Mouse (Mus musculus) stomach, postnatal 0 days (tissue): Measurements from ENCODE around the gene Zswim3. TPM values are rescaled to one million over a fixed set of nuclear protein-coding genes. Genes with fewer than 3 reads are reported as not detected.

ENCODE experiments used
- ATAC-seq: fragments of 200-750 bp; cut with Nextera tagmentation; 2 replicates; pipeline ENCODE4 v1.8.0; 2017; ENCODE audit not compliant: low FRiP score, low TSS enrichment
- DNase-seq: peaks from one replicate; pipeline ENCODE4 v3.0.0-alpha.2; 2016; ENCODE audit warnings: low spot score
- H3K27ac ChIP-seq: fragments of 300-500 bp; sonication (generic); replicated peaks from 2 replicates; pipeline ENCODE4 v1.5.1; 2014; ENCODE audit warnings: mild to moderate bottlenecking, control low read depth
- H3K27me3 ChIP-seq: fragments of 300-500 bp; sonication (generic); 2 replicates; pipeline ENCODE4 v1.6.1; 2014; ENCODE audit warnings: low read length; ENCODE audit not compliant: control insufficient read depth, insufficient read depth
- H3K36me3 ChIP-seq: fragments of 300-500 bp; sonication (generic); 2 replicates; pipeline ENCODE4 v1.6.1; 2014; ENCODE audit warnings: low read length, mixed read lengths; ENCODE audit not compliant: control insufficient read depth, insufficient read depth
- H3K4me1 ChIP-seq: fragments of 300-500 bp; sonication (generic); replicated peaks from 2 replicates; pipeline ENCODE4 v1.6.1; 2014; ENCODE audit warnings: antibody characterized with exemption; ENCODE audit not compliant: control insufficient read depth, insufficient read depth
- H3K4me2 ChIP-seq: fragments of 300-500 bp; sonication (generic); replicated peaks from 2 replicates; pipeline ENCODE4 v1.6.1; 2014; ENCODE audit warnings: low read depth, mild to moderate bottlenecking, control low read depth, moderate library complexity
- H3K4me3 ChIP-seq: fragments of 300-500 bp; sonication (generic); 2 replicates; pipeline ENCODE4 v1.5.1; 2014; ENCODE audit warnings: low read depth, low read length, control low read depth
- H3K9ac ChIP-seq: fragments of 300-500 bp; sonication (generic); 2 replicates; pipeline ENCODE4 v1.6.1; 2014; ENCODE audit warnings: mild to moderate bottlenecking, low read length, control low read depth, mixed read lengths
- H3K9me3 ChIP-seq: fragments of 300-500 bp; sonication (generic); 2 replicates; pipeline ENCODE4 v1.6.1; 2016; ENCODE audit warnings: low read length; ENCODE audit not compliant: control insufficient read depth
- CTCF ChIP-seq: IDR thresholded peaks from 2 replicates; pipeline ENCODE4 v1.5.1; 2016; ENCODE audit warnings: antibody characterized with exemption, low read depth, mild to moderate bottlenecking, moderate library complexity
- EP300 ChIP-seq: optimal IDR thresholded peaks from 2 replicates; pipeline ENCODE3; 2016; ENCODE audit warnings: antibody characterized with exemption
- WGBS: fragments of 180-500 bp; shearing (Covaris S2); extraction: QIAGEN DNeasy Blood & Tissue Kit; methylation state at CpG from one replicate; pipeline ENCODE4 v1.1.7; 2014; 5-methylcytosine and 5-hydroxymethylcytosine counted together
- polyA plus RNA-seq: library from polyadenylated mRNA; unstranded; fragments of >200 nt; fragmentation: Nextera tagmentation; extraction: Ambion mirVana; gene quantifications from 2 replicates; pipeline ENCODE4 v1.2.1, GENCODE M21; 2015

Zswim3 gene
- polyA plus RNA-seq, result 3.8 and 4.4 TPM in 2 replicates

- peak within 1 kb of the TSS; percentile 73 for H3K4me3 ChIP-seq
- H3K9ac ChIP-seq, result peak within 1 kb of the TSS; percentile 82
- no peaks in the 10 kb centered on the region for H3K27me3 ChIP-seq
- peak within 1 kb of the TSS; percentile 88 for H3K4me2 ChIP-seq
- DNase-seq, result peak; percentile 97
- ATAC-seq, result peak; percentile 96
- H3K4me1 ChIP-seq, result peaks cover 3% of the 10 kb centered on the region; the same call in 1 of the 2 replicates
- under 1% methylated on average over 47 of the region's 47 CpGs for WGBS
- TF ChIP-seq EP300, result peak; percentile 86
- peak; percentile 19; the same call in 1 of the 2 replicates for TF ChIP-seq CTCF
- peak within 1 kb of the TSS; percentile 88 for H3K27ac ChIP-seq
- no peaks in the 10 kb centered on the region for H3K36me3 ChIP-seq
- H3K9me3 ChIP-seq, result no peaks in the 10 kb centered on the region
These were observed at the start of gene Zswim3, which contains the start of gene Acot8 for GRCm38 (mm10) chr2:164804533-164805331. Zswim3 (plus strand) TSS chr2:164805098. Acot8 (minus strand) TSS chr2:164804882.

- peaks cover 49% of the 10 kb centered on the region for H3K36me3 ChIP-seq
- no peaks in the 10 kb centered on the region for H3K27me3 ChIP-seq
- H3K9ac ChIP-seq, result no peak overlapping the region
- no peak overlapping the region for H3K4me3 ChIP-seq
- ATAC-seq, result no peak
- H3K4me2 ChIP-seq, result no peak overlapping the region
- H3K4me1 ChIP-seq, result no peaks in the 10 kb centered on the region
- DNase-seq, result no peak
- 96% methylated on average over 11 of the region's 11 CpGs for WGBS
- no peaks in the 10 kb centered on the region for H3K9me3 ChIP-seq
- TF ChIP-seq EP300, result no peak
- TF ChIP-seq CTCF, result no peak
- H3K27ac ChIP-seq, result no peak overlapping the region
These were observed 47.1 kb upstream of the Zswim3 start for GRCm38 (mm10) chr2:164757841-164758240.

- Histone ChIP-seq H3K9ac (no peak overlapping the region), H3K4me1 (no peaks in the 10 kb centered on the region), H3K4me2 (no peak overlapping the region), H3K27me3 (no peaks in the 10 kb centered on the region), H3K4me3 (no peak overlapping the region), H3K36me3 (peaks cover 54% of the 10 kb centered on the region), H3K27ac (no peak overlapping the region), H3K9me3 (no peaks in the 10 kb centered on the region)
- WGBS, result 67% methylated on average over 1 of the region's 1 CpGs
- ATAC-seq, result no peak
- TF ChIP-seq EP300 (no peak), CTCF (no peak)
- DNase-seq, result no peak
These were observed 46.2 kb upstream of the Zswim3 start for GRCm38 (mm10) chr2:164758692-164759091.

- H3K4me3 ChIP-seq, result no peak overlapping the region
- no peak overlapping the region for H3K27ac ChIP-seq
- TF ChIP-seq EP300 (no peak), CTCF (no peak)
- H3K9ac ChIP-seq, result no peak overlapping the region
- DNase-seq (no peak), ATAC-seq (no peak)
- 82% methylated on average over 4 of the region's 4 CpGs for WGBS
- no peaks in the 10 kb centered on the region for H3K4me1 ChIP-seq
- H3K9me3 ChIP-seq, result no peaks in the 10 kb centered on the region
- H3K4me2 ChIP-seq, result no peak overlapping the region
- no peaks in the 10 kb centered on the region for H3K27me3 ChIP-seq
- H3K36me3 ChIP-seq, result peaks cover 52% of the 10 kb centered on the region
These were observed 44.7 kb upstream of the Zswim3 start for GRCm38 (mm10) chr2:164760059-164760833.

DNA sequence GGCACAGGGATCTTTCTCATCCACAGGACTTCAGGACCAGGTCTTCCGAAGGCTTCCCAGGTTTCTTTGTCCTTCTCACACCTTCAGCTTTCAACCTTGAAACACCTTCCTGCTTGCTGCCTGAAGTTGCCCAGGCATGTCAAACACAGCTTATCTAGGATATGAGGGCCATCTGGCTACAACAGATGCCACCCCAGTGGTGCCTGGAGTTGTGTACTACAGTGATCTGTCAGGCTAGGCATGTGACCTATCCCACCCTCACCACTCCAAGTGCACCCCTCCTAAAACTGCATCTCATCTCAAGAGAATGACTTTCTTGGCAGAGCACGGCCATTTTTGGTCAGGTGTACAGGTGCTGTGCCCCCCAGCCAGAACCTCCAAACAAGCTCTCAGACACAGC lies 43.4 kb upstream of the Zswim3 start:
- Histone ChIP-seq H3K27me3 (no peaks in the 10 kb centered on the region), H3K4me2 (no peak overlapping the region), H3K27ac (no peak overlapping the region), H3K4me1 (no peaks in the 10 kb centered on the region), H3K36me3 (peaks cover 52% of the 10 kb centered on the region), H3K9ac (no peak overlapping the region), H3K9me3 (no peaks in the 10 kb centered on the region), H3K4me3 (no peak overlapping the region)
- TF ChIP-seq EP300 (no peak), CTCF (no peak)
- WGBS, result 89% methylated on average over 2 of the region's 2 CpGs
- DNase-seq (no peak), ATAC-seq (no peak)
